Mouse (Mus musculus): ENCODE data around the gene Rapgef6.

Rapgef6 gene

DNA sequence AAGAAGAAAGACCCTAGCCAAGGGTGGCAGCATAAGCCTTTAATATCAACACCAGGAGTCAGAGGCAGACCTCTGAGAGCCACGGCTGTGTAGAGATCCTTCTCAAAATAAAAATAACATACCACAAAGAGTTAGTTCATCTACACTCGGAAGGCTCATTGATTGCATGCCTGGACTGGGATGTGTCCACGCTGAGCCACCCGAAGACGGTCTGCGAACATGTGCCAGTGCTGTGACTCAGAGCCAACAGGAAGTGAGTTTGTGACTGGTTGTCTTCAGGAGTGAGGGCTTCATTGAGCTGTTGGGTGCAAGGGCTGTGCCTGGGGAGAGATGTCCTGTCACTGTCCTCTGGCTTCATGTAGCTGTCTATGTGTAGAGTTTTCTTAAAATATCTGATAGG is 171.0 kb downstream of the Rapgef6 start:
- no peak for DNase-seq (ENCODE audit: low read depth, low spot score)

DNA sequence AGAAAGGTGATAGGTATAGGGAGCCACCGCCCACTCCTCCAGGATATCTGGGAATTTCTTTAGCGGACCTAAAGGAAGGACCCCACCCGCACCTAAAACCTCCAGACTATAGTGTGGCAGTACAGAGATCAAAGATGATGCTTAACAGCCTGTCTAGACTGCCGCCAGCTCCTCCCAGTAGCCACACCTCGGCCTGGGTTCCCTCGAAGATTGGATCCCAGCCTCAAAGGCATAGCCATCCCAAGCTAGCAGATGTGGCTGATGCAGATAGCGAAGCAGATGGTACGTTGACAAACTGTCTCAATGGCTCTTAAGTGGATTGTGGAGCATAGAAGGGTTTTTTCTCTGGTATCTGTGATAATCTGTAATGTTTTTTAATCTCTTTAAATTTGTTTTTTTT is 171.6 kb downstream of the Rapgef6 start:
- no peak for DNase-seq (ENCODE audit: low read depth, low spot score)

- no peak for DNase-seq (ENCODE audit: low read depth, low spot score)
These were observed 173.3 kb downstream of the Rapgef6 start for GRCm38 (mm10) chr11:54695951-54696350.

DNA sequence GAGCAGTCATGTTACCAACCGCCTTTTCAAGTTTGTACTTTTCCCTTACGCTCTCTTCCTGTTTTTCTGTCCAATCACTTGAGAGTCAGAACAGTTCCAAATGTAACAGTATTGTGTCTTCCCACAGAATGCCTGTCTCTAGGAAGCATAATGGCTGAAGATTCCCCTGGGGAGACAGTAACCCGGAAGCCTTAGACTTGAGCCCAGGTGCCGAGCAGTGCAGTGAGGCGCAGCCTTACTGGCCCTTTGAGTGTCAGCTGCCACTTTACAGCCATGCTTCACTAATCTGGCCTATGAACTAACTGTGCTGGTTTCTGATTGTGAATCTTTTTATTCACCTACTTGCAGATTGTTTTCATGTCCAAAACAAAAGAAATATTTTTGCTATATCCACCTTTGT is 175.0 kb downstream of the Rapgef6 start:
- no peak for DNase-seq (ENCODE audit: low read depth, low spot score)

DNA sequence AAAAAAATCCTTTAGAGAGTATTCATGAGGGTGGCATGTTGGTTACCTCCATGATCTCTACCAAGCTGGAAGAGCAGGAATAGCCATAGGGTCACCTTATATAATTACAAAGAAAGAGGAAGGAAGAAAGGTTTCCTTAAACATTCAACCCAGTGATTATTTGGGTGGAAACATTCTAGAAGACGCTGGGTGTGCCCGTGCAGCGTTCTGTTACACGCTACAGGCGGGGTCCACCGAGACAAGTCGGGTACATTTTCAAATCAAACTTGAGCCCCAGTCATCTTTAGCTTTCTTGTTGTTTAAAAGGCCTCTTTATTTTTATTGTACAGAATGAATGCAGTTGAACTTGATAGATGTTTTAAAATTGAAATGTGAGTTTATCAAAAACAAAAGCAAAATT is 176.0 kb downstream of the Rapgef6 start:
- DNase-seq (ENCODE audit: low read depth, low spot score), result no peak

DNA sequence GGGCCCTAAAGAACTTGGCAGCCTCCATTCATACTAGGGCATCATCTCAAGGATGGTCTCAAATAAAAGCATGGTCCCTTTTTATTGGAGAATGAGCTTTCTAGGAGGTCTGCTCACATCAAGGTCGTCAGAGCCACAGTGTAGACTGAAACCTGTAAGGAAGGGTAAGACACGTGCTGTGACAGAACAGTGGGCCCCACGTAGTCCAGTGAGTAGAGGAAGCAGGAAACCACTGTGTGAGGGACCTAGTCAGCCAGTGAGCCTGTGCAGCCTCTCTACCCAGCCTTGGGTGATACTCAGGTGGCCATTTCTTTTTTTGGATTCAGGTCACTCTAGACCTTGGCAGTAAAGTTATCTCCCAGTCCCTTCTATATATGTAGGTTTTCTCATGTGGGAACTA is 177.3 kb downstream of the Rapgef6 start:
- no peak for DNase-seq (ENCODE audit: low read depth, low spot score)

DNA sequence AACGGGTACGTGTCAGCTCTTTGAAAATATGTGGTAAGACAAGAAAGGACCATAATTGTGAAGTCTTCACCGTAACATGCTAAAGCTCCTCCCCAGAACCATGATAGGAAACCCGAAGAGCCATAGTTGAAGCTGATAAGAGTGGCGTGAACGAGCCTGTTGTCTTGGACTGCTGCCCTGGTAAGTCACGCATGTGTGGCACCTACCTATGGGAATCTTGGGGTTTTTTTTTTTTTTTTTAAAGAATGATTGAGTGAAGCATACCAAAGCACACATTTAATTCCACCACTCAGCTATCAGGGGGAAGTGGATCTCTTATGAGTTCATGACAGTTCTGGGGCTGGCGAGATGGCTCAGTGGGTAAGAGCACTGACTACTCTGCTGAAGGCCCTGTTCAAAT is 179.2 kb downstream of the Rapgef6 start:
- DNase-seq (ENCODE audit: low read depth, low spot score), result no peak

DNA sequence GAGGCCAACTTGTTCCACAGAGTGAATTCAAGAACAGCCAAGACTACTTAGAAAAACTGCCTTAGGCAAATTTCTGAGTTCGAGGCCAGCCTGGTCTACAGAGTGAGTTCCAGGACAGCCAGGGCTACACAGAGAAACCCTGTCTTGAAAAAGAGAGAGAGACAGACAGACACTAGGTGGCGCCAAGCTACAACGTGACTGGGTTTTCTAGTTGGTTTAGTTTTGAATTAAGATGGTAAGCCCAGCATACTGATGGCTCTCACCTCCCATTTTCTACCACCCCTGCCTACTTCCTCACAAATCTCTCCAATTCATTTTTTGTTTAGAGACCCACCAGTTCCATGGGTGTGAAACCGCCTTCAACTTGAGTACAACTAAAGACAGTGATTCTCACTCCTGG is 180.7 kb downstream of the Rapgef6 start:
- peak; percentile 63 for DNase-seq (ENCODE audit: low read depth, low spot score)

DNA sequence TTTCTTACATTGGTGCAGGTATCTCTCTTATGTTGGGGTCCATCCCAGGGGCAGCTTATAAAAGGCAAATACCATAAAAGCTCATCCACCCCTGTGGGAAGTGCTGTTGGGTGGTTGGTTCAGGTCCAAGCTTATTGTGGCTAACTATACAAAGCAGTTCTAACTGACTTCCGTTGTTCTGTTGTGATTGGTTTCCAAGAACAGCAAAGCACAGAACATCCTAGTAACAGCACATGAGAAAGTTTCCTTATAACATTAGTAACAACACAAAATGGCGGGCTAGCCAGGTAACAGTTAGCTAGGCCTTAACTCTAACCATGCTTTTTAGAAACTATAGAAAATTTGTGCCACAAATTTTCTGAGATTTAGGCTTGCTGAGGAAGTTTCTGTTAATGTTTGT is 185.5 kb downstream of the Rapgef6 start:
- no peak for DNase-seq (ENCODE audit: low read depth, low spot score)

DNA sequence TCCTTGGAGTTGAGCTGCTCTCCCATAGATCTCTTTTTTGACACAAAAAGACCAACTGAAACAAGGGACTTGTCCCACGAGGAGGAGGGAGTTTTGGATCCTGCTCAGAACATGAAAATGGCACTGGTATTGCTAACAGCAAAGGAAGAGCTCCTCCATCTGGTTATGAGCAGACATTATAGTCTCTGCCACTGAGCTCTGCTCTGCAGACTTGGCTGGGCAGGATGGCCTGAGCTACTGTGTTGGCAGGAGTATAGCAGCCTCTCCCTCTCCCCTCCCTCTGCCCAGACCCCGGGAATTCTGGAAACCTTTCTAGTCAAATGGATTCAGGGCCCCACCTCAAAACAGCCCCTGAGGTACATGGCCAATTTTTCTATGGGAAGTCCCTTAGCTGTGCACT is 187.0 kb downstream of the Rapgef6 start:
- DNase-seq (ENCODE audit: low read depth, low spot score), result no peak

GRCm38 (mm10) chr11:54710512-54711293 is 188.1 kb downstream of the Rapgef6 start:
- DNase-seq (ENCODE audit: low read depth, low spot score), result no peak

DNA sequence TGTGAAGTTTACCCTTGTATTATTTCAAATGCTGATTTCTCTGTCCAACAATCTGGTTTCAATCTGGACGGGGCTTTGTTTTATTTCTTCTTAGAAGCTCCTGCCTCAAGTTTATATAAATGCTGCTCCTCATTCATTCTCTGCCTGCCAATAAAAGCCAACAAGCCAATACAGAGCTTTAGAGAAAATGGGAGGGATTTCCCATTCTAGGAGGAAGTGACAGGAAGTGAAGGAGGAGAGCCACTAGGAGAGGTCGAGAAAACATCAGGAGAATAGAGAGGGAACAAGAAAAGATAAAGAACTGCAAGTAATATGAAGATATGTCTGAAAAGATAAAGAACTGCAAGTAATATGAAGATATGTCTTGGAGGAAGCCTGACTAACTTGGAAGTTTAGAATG is 190.2 kb downstream of the Rapgef6 start:
- DNase-seq (ENCODE audit: low read depth, low spot score), result no peak

- no peak for DNase-seq (ENCODE audit: low read depth, low spot score)
These were observed 195.2 kb downstream of the Rapgef6 start for GRCm38 (mm10) chr11:54717893-54718292.

DNA sequence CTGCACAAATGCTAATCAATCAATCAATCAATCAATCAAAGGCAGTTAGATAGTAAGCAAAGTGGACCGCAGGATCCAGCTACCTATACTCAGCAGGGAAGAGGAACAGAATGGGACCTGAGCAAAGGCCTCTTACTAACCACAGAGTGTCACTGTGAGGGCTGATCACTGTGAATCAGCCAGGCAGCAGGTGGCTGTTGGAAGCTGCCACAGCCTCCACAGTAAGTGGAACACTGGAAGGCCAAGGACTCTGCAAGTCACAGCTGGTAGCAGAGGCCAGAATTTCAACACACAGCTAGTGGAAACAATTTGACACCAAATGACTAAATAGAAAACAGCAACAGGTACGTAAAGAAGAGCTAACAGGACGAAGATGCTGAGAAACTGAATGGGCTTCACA is 196.0 kb downstream of the Rapgef6 start:
- no peak for DNase-seq (ENCODE audit: low read depth, low spot score)

GRCm38 (mm10) chr11:54722057-54722456 is 199.4 kb downstream of the Rapgef6 start:
- DNase-seq (ENCODE audit: low read depth, low spot score), result no peak

DNA sequence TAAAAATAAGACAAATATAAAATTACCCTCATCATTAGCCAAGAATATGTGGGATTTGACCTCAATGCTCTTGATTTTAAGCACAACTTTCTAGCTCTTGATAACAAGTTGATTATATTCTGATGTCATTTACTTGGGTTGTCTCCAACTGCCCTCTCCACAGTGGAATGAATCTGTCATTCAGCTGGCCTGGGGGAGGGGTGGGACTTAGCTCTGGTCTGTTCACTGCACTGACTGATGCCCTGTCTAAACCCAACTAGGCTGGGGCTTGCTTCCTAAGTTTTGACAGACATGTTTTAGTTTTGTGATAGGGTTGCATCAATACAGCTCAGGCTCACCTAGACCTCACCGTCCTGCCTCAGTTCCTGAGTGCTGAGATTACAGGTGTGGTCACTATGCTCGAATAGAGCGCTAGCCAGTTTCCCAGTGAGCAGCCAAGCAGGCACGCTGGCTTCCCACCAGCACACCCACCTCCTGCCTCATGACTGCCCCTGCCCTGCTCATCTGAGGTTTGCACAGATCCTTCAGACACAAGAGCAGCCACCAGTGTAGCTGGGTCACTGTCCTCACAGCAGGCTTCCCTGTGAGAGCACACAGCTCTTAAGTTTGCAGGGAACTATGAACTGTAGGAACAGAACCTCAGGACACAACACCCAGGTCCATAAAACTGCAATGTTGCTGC is 201.8 kb downstream of the Rapgef6 start:
- DNase-seq (ENCODE audit: low read depth, low spot score), result peak; percentile 29

- no peak for DNase-seq (ENCODE audit: low read depth, low spot score)
These were observed 204.0 kb downstream of the Rapgef6 start for GRCm38 (mm10) chr11:54726571-54727062.

DNA sequence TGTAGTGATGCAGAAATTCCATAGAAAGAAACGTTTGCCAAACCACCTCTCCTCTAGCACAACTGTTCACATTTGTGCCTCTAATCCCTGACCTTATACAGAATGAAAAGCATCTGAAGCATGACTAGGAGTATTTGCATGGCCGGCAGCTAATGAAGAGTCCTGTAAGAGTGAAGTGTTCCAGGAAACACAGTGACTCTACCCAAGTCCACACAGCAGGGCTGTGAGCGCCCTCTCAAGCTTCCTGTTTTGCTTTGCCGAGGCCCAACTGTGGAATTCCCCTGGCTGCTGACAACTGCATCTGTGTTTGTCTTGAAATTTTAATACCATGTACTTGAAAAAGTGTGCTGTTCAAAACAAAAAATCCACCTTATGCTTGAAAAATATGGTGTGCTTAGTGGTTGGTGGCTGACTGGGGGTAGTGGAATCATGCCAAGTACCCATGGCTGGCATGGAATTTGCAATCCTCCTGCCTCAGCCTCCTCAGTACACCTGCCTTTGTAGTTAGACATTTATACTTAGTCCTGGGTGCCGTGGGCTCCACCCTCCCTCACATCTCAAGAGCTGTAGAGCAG is 204.8 kb downstream of the Rapgef6 start:
- no peak for DNase-seq (ENCODE audit: low read depth, low spot score)

DNA sequence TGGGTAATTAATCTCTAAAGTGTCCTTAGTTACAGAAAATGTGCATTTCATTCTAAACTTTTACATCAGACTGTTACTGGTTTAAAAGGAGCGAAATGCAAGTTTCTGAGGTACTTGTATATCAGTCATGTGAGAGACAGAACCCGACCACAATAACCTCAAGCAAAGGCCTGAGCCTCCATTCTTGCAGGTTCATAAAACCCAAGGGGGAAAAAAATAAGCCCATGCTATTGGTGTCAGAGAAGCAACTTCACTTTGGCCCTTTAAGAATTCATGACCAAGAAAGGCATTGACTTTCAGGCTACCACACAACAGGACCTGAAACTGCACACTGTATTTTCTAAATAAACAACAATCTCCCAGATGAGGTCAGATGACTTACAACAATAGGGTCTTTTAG is 205.7 kb downstream of the Rapgef6 start:
- no peak for DNase-seq (ENCODE audit: low read depth, low spot score)

DNA sequence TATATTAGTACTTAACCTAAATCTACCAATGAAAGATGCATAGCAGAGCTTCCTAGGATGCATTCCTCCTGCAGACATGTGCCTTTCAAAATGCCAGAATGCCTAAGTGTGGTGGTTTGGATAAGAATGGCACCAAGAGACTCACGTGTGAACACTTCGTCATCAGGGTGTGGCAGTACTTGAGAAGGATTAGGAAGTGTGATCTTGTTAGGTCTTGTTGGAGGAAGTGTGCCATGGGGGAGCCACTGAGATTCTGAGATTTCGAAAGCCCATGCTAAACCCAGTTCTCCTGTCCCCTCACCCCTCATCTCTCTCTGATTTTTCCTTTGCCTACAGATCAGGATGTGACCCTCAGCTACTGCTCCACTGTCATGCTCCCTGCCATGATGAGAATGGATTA is 206.7 kb downstream of the Rapgef6 start:
- DNase-seq (ENCODE audit: low read depth, low spot score), result no peak

- no peak for DNase-seq (ENCODE audit: low read depth, low spot score)
These were observed 208.3 kb downstream of the Rapgef6 start for GRCm38 (mm10) chr11:54730931-54731330.

DNA sequence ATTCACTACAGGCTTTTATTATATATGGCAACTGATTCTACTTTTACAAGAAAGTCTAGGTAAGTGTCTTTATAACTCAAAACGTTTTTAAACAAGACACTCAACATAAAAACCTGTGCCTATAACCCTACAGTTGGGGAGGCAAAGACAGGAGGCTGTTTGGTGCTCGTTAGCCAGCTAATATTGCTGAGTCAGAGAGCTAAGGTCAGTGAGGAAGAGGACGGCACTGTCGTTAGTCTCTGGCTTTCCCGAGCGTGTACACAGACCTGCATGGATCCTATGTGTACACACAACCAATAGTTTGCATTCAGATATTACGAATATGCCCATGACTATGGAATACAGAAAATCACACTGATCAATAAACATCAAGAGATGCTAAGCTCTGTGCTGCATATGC is 208.7 kb downstream of the Rapgef6 start:
- DNase-seq (ENCODE audit: low read depth, low spot score), result no peak

DNA sequence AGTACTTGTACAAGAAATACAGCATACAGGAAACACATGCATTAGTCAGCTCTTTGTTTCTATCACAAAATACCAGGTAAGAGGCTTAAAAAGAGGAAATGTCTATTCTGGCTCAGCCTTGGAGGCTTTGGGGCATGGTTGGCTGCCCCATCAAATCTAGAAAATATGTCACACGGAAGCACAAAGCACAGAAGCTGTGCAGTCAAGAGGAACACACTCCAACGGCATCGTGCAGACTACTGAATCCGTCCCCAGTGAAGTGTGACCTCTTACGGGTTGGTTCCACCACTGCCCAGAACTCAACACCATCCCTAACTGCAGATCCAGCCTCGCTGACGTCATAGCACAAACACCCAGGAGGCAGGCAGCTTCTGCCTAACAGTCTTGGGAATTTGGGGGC is 210.9 kb downstream of the Rapgef6 start:
- DNase-seq (ENCODE audit: low read depth, low spot score), result no peak
